In the genomic region with DNA sequence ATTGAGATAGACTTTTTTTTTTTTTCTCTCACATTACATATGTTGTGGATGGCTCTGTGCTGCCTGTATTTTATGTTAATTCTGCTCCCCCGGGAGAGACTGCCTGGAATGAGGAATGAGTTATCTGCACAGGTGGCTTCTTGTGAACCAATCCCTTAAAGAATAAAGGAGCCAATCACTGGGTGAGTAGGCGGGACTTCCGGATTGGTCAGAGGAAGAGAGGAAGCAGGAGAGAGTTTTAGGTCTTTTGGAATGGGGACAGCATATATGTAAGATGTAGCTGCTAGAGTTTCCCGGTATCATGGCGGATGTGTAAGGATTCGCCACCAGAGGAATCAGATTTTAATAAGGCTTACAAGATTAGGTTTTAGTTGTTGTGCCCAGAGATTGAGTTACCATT, we compare ENCODE assay signal across 19 mouse cellular contexts. TPM values are rescaled to one million over a fixed set of nuclear protein-coding genes. Genes with fewer than 3 reads are reported as not detected.
DNase-seq lines count a peak whose midpoint lies in the region; ATAC-seq and TF ChIP-seq lines count a peak whose summit lies in the region.
"Had no signal": no experiment of that assay in that cellular context is flagged by ENCODE, and none has a peak within 500 bp of the region (broad histone marks: within the 10 kb centered on the region; RNA-seq: fewer than 3 reads in every experiment).

No protein-coding gene starts in this region.

- no peak overlapping the region for H3K9ac ChIP-seq in forebrain, embryonic 14.5 days (ENCODE audit: low read length)
- no peak overlapping the region for H3K9ac ChIP-seq in forebrain, embryonic 15.5 days (replicated peaks)
- H3K9ac ChIP-seq in midbrain, postnatal 0 days (replicated peaks; ENCODE audit: low read length, poor library complexity, severe bottlenecking): no peak overlapping the region
- no peak overlapping the region for H3K9ac ChIP-seq in neural tube, embryonic 14.5 days (replicated peaks; ENCODE audit: low read depth, low read length)
- H3K9ac ChIP-seq: embryonic facial prominence, embryonic 13.5 days; limb, embryonic 15.5 days had no signal

- ATAC-seq in forebrain, embryonic 14.5 days: no peak
- ATAC-seq in forebrain, embryonic 15.5 days (replicated peaks): no peak
- no peak for ATAC-seq in midbrain, postnatal 0 days (ENCODE audit: low FRiP score)
- peak; percentile 41; the same call in 1 of the 2 replicates for ATAC-seq in neural tube, embryonic 14.5 days (ENCODE audit: low read depth)

- DNase-seq in forebrain, embryonic 14.5 days (ENCODE audit: low spot score): peak; percentile 4
- DNase-seq in midbrain, postnatal 0 days (ENCODE audit: low spot score): peak; percentile 9
- no peak for DNase-seq in midbrain, embryonic 10.5 days (ENCODE audit: low spot score)
- DNase-seq in R1 (ENCODE audit: low read depth, low spot score): peak; percentile 91
- no peak for DNase-seq in gastrocnemius, adult 2 months
- DNase-seq in thymus, postnatal 10 days (ENCODE audit: low spot score in 2 of 2): no peak
- DNase-seq: adrenal gland, postnatal 10 days; cerebellum, adult 11-12 months; cerebellum, postnatal 25 days; gastrocnemius, postnatal 10 days; kidney, adult 2 months; kidney, postnatal 25 days; lung, postnatal 14 days; thymus, postnatal 4 days had no signal

- H3K4me1 ChIP-seq in forebrain, embryonic 14.5 days (ENCODE audit: control insufficient read depth, insufficient read depth, low read length): no peaks in the 10 kb centered on the region
- H3K4me1 ChIP-seq in forebrain, embryonic 15.5 days: no peaks in the 10 kb centered on the region
- H3K4me1 ChIP-seq in midbrain, postnatal 0 days (ENCODE audit: insufficient read depth, low read length): no peaks in the 10 kb centered on the region
- no peaks in the 10 kb centered on the region for H3K4me1 ChIP-seq in midbrain, embryonic 10.5 days
- H3K4me1 ChIP-seq in neural tube, embryonic 14.5 days (ENCODE audit: control insufficient read depth, insufficient read depth, low read length): no peaks in the 10 kb centered on the region
- H3K4me1 ChIP-seq: embryonic facial prominence, embryonic 13.5 days; limb, embryonic 15.5 days had no signal

- no peaks in the 10 kb centered on the region for H3K36me3 ChIP-seq in forebrain, embryonic 14.5 days (ENCODE audit: control insufficient read depth, insufficient read depth, low read length)
- no peaks in the 10 kb centered on the region for H3K36me3 ChIP-seq in forebrain, embryonic 15.5 days
- no peaks in the 10 kb centered on the region for H3K36me3 ChIP-seq in midbrain, postnatal 0 days (ENCODE audit: insufficient read depth, low read length)
- no peaks in the 10 kb centered on the region for H3K36me3 ChIP-seq in midbrain, embryonic 10.5 days
- no peaks in the 10 kb centered on the region for H3K36me3 ChIP-seq in neural tube, embryonic 14.5 days (ENCODE audit: control insufficient read depth, insufficient read depth, low read length)
- H3K36me3 ChIP-seq: embryonic facial prominence, embryonic 13.5 days; limb, embryonic 15.5 days had no signal

- H3K4me3 ChIP-seq in forebrain, embryonic 14.5 days (ENCODE audit: low read depth, low read length): no peak overlapping the region
- no peak overlapping the region for H3K4me3 ChIP-seq in forebrain, embryonic 15.5 days
- no peak overlapping the region for H3K4me3 ChIP-seq in midbrain, postnatal 0 days (ENCODE audit: low read depth, low read length)
- no peak overlapping the region for H3K4me3 ChIP-seq in midbrain, embryonic 10.5 days
- H3K4me3 ChIP-seq in neural tube, embryonic 14.5 days (ENCODE audit: low read depth, low read length): no peak overlapping the region
- H3K4me3 ChIP-seq in gastrocnemius, adult 2 months: no peak overlapping the region
- H3K4me3 ChIP-seq: embryonic facial prominence, embryonic 13.5 days; limb, embryonic 15.5 days; megakaryocyte, embryonic 14.5 days had no signal

- no peak overlapping the region for H3K27ac ChIP-seq in forebrain, embryonic 14.5 days (ENCODE audit: low read depth, low read length)
- no peak overlapping the region for H3K27ac ChIP-seq in forebrain, embryonic 15.5 days (replicated peaks)
- H3K27ac ChIP-seq in midbrain, postnatal 0 days (ENCODE audit: low read depth, low read length): no peak overlapping the region
- H3K27ac ChIP-seq in midbrain, embryonic 10.5 days (replicated peaks): no peak overlapping the region
- no peak overlapping the region for H3K27ac ChIP-seq in neural tube, embryonic 14.5 days (ENCODE audit: low read depth, low read length)
- no peak overlapping the region for H3K27ac ChIP-seq in gastrocnemius, adult 2 months
- H3K27ac ChIP-seq: embryonic facial prominence, embryonic 13.5 days; limb, embryonic 15.5 days had no signal

- 73% methylated on average over 6 of the region's 6 CpGs for WGBS in forebrain, embryonic 14.5 days
- 64% methylated on average over 6 of the region's 6 CpGs for WGBS in forebrain, embryonic 15.5 days
- 73% methylated on average over 6 of the region's 6 CpGs for WGBS in midbrain, postnatal 0 days
- WGBS in midbrain, embryonic 10.5 days: 69% methylated on average over 6 of the region's 6 CpGs
- WGBS in neural tube, embryonic 14.5 days: 67% methylated on average over 6 of the region's 6 CpGs

- no peaks in the 10 kb centered on the region for H3K9me3 ChIP-seq in forebrain, embryonic 14.5 days (replicated peaks; ENCODE audit: control insufficient read depth, low read length)
- H3K9me3 ChIP-seq in forebrain, embryonic 15.5 days: no peaks in the 10 kb centered on the region
- no peaks in the 10 kb centered on the region for H3K9me3 ChIP-seq in midbrain, postnatal 0 days (ENCODE audit: low read length)
- no peaks in the 10 kb centered on the region for H3K9me3 ChIP-seq in midbrain, embryonic 10.5 days (replicated peaks)
- H3K9me3 ChIP-seq in neural tube, embryonic 14.5 days (ENCODE audit: control insufficient read depth, low read length): no peaks in the 10 kb centered on the region
- H3K9me3 ChIP-seq: embryonic facial prominence, embryonic 13.5 days; limb, embryonic 15.5 days had no signal

- intact Hi-C loops in gastrocnemius, adult 2 months (cut with DNase I): no loop called here

- H3K27me3 ChIP-seq in forebrain, embryonic 14.5 days (replicated peaks; ENCODE audit: control insufficient read depth, insufficient read depth, low read length): no peaks in the 10 kb centered on the region
- H3K27me3 ChIP-seq in forebrain, embryonic 15.5 days: no peaks in the 10 kb centered on the region
- no peaks in the 10 kb centered on the region for H3K27me3 ChIP-seq in midbrain, postnatal 0 days (ENCODE audit: insufficient read depth, low read length)
- H3K27me3 ChIP-seq in midbrain, embryonic 10.5 days (ENCODE audit: low read depth, poor library complexity, severe bottlenecking): no peaks in the 10 kb centered on the region
- no peaks in the 10 kb centered on the region for H3K27me3 ChIP-seq in neural tube, embryonic 14.5 days (ENCODE audit: control insufficient read depth, insufficient read depth, low read length)
- H3K27me3 ChIP-seq: embryonic facial prominence, embryonic 13.5 days; limb, embryonic 15.5 days; megakaryocyte, embryonic 14.5 days had no signal

- TF ChIP-seq CTCF in midbrain, postnatal 0 days (IDR thresholded peaks at IDR 0.05): no peak
- no peak for TF ChIP-seq CTCF in gastrocnemius, adult 2 months (IDR thresholded peaks at IDR 0.05)

- H3K4me2 ChIP-seq in forebrain, embryonic 14.5 days (ENCODE audit: low read length): no peak overlapping the region
- no peak overlapping the region for H3K4me2 ChIP-seq in forebrain, embryonic 15.5 days (replicated peaks)
- H3K4me2 ChIP-seq in midbrain, postnatal 0 days (ENCODE audit: low read depth, low read length, poor library complexity, severe bottlenecking): no peak overlapping the region
- no peak overlapping the region for H3K4me2 ChIP-seq in neural tube, embryonic 14.5 days (ENCODE audit: low read depth, low read length)
- H3K4me2 ChIP-seq: embryonic facial prominence, embryonic 13.5 days; limb, embryonic 15.5 days had no signal

RNA-seq across cellular contexts. Expression of a gene that starts 31.4 kb away (rescaled TPM):
- 75.2 and 92.5 TPM in 2 replicates for polyA plus RNA-seq in forebrain, embryonic 14.5 days (2014; fragmentation: Nextera tagmentation; extraction: Ambion mirVana)
- 102 and 109 TPM in 2 replicates for polyA plus RNA-seq in forebrain, embryonic 15.5 days (2015; fragmentation: Nextera tagmentation; extraction: Ambion mirVana)
- total RNA-seq in midbrain, postnatal 0 days (2014; rRNA removed): 19.1 and 30.3 TPM in 2 replicates
- polyA plus RNA-seq in midbrain, postnatal 0 days (2015; fragmentation: Nextera tagmentation; extraction: Ambion mirVana): 58.9 and 72.0 TPM in 2 replicates
- 94.5 and 100 TPM in 2 replicates for polyA plus RNA-seq in midbrain, embryonic 10.5 days (2016; fragmentation: Nextera tagmentation; extraction: Ambion mirVana)
- polyA plus RNA-seq in neural tube, embryonic 14.5 days (2014; fragmentation: Nextera tagmentation; extraction: Ambion mirVana): 104 and 105 TPM in 2 replicates
- total RNA-seq in gastrocnemius, adult 2 months (2021): 10 to 100 TPM in 1 of 2 experiments, 1 to 10 TPM in 1; 7.3 to 10.7 TPM

Comparison
In these comparisons a context has a peak if more than half of its experiments do, and no peak if none do; other contexts are left out.
1. DNase-seq: peak in forebrain, embryonic 14.5 days (single experiment), midbrain, postnatal 0 days (single experiment) and R1 (single experiment); none in midbrain, embryonic 10.5 days (single experiment), gastrocnemius, adult 2 months (single experiment) and thymus, postnatal 10 days (0 of 2).